Mouse (Mus musculus): Measurements from ENCODE around the gene Hsd11b2. TPM values are rescaled to one million over a fixed set of nuclear protein-coding genes. Genes with fewer than 3 reads are reported as not detected.
A peak's percentile ranks its signal among the peaks of the same experiment; 100 is the strongest.

Gene Hsd11b2
- polyA plus RNA-seq, 1 experiment from 2014 or later, result 2.5 TPM

DNA sequence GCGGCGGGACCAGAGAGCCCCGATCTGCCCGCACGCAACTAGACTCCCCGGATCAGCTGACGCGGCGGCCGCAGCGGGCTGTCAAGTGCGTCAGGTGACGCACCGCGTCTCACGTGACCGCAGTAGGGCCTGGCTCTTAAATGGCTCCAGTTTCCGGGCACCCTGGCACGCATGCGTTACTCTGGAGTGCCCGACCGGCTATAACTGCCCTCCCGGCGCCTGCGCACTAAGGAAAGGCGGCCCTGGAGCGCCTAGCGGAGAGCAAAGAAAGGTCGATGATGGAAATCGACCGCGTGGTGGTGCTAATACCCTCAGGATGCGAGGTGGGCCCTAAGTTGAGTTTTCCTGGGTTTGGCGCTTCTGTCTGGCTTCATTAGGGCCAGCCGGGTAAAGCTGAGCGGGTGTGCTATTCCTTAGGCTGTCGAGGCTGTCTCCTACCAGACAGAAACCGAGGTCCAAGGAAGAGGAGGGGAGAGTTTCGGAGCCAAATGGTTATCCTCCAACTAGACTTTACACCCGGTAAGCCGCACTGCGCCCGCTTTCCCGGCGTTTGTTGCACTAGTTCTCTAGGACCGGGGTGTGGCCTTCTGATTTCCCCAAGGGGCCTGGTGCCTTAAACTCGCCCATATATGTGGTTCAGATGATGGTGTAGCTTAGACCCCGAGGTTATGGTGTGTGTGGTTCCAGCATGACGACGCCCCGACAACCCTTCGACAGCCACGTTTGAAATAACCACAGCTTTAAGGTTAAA lies 47.6 kb downstream of the Hsd11b2 start, which contains the start of gene Atp6v0d1:
TSS of gene Atp6v0d1 (minus strand) at position 96 of the 751 bp plus-strand sequence.
- peak within 1 kb of the TSS; percentile 89 for H3K4me2 ChIP-seq
- no peaks in the 10 kb centered on the region for H3K9me3 ChIP-seq
- H3K27ac ChIP-seq, result peak within 1 kb of the TSS; percentile 70
- peak; percentile 99 for ATAC-seq (ENCODE audit: insufficient read depth, low FRiP score, low read depth)
- no peaks in the 10 kb centered on the region for H3K36me3 ChIP-seq
- H3K27me3 ChIP-seq (replicated peaks), result no peaks in the 10 kb centered on the region
- H3K4me1 ChIP-seq, result peaks cover 24% of the 10 kb centered on the region
- WGBS, result 3% methylated on average over 53 of the region's 53 CpGs
- H3K9ac ChIP-seq, result peak within 1 kb of the TSS; percentile 80
- peak within 1 kb of the TSS; percentile 85 for H3K4me3 ChIP-seq (replicated peaks)

GRCm38 (mm10) chr8:105566703-105567595 lies 48.4 kb downstream of the Hsd11b2 start:
- 22% methylated on average over 27 of the region's 27 CpGs for WGBS

DNA sequence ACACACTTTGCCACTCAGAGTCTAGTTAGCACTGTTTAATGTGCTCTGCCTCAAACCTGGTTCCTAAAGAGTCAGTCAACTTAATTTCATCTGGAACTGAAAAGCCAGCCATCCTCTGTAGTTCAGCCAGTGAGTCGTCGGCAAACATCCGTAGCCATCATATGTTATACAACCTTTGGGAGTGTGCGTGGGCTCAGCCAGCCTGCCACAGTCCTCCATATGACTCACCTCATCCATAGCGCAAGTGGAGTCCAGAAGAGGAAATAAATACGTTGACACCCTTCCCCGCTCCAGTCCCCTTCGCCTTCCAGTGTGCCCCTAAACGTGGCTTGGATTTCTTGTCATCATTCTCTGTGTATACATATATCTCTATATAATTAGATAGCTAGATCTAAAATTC lies 53.3 kb downstream of the Hsd11b2 start:
- H3K36me3 ChIP-seq, result no peaks in the 10 kb centered on the region
- no peak for ATAC-seq (ENCODE audit: insufficient read depth, low FRiP score, low read depth)
- H3K4me3 ChIP-seq (replicated peaks), result no peak overlapping the region
- no peak overlapping the region for H3K4me2 ChIP-seq
- no peaks in the 10 kb centered on the region for H3K27me3 ChIP-seq (replicated peaks)
- peaks cover 5% of the 10 kb centered on the region for H3K4me1 ChIP-seq
- H3K9me3 ChIP-seq, result no peaks in the 10 kb centered on the region
- no peak overlapping the region for H3K9ac ChIP-seq
- WGBS, result 83% methylated on average over 9 of the region's 9 CpGs
- no peak overlapping the region for H3K27ac ChIP-seq

More at GRCm38 (mm10) chr8:105566703-105567595, 48.4 kb downstream of the Hsd11b2 start:
- H3K4me1 ChIP-seq, result peaks cover 24% of the 10 kb centered on the region
- H3K4me2 ChIP-seq, result peak overlapping the region; percentile 89
- H3K9me3 ChIP-seq, result no peaks in the 10 kb centered on the region
- H3K27ac ChIP-seq, result no peak overlapping the region
- peak; percentile 7; the same call in 1 of the 2 replicates for ATAC-seq (ENCODE audit: insufficient read depth, low FRiP score, low read depth)
- no peaks in the 10 kb centered on the region for H3K27me3 ChIP-seq (replicated peaks)
- no peaks in the 10 kb centered on the region for H3K36me3 ChIP-seq
- H3K9ac ChIP-seq, result peak overlapping the region; percentile 23; the same call in 1 of the 2 replicates
- peak overlapping the region; percentile 85 for H3K4me3 ChIP-seq (replicated peaks)

- H3K27me3 ChIP-seq (replicated peaks), result no peaks in the 10 kb centered on the region
- H3K9ac ChIP-seq, result no peak overlapping the region
- H3K27ac ChIP-seq, result no peak overlapping the region
- no peak overlapping the region for H3K4me2 ChIP-seq
- H3K4me1 ChIP-seq, result no peaks in the 10 kb centered on the region
- ATAC-seq (ENCODE audit: insufficient read depth, low FRiP score, low read depth), result no peak
- no peaks in the 10 kb centered on the region for H3K9me3 ChIP-seq
- H3K36me3 ChIP-seq, result no peaks in the 10 kb centered on the region
- no peak overlapping the region for H3K4me3 ChIP-seq (replicated peaks)
These were observed 54.9 kb downstream of the Hsd11b2 start for GRCm38 (mm10) chr8:105573427-105573826.

Other genes with a start within 250 kb of the Hsd11b2 start
- 0.08 and 0.24 TPM in 2 replicates for gene Hsf4, start 249.0 kb upstream of the Hsd11b2 start, polyA plus RNA-seq (2015; fragmentation: Nextera tagmentation; extraction: Ambion mirVana)
- gene Nol3, start 242.6 kb upstream of the Hsd11b2 start, polyA plus RNA-seq (2015; fragmentation: Nextera tagmentation; extraction: Ambion mirVana), result 1.4 and 1.7 TPM in 2 replicates
- 9.1 and 10.7 TPM in 2 replicates for gene 4931428F04Rik, start 228.9 kb upstream of the Hsd11b2 start, polyA plus RNA-seq (2015; fragmentation: Nextera tagmentation; extraction: Ambion mirVana)
- 10.4 and 10.9 TPM in 2 replicates for gene Exoc3l, start 222.7 kb upstream of the Hsd11b2 start, polyA plus RNA-seq (2015; fragmentation: Nextera tagmentation; extraction: Ambion mirVana)
- gene E2f4, start 221.1 kb upstream of the Hsd11b2 start, polyA plus RNA-seq (2015; fragmentation: Nextera tagmentation; extraction: Ambion mirVana), result 80.4 and 83.1 TPM in 2 replicates
- gene Elmo3, start 213.2 kb upstream of the Hsd11b2 start, polyA plus RNA-seq (2015; fragmentation: Nextera tagmentation; extraction: Ambion mirVana), result 15.9 and 17.1 TPM in 2 replicates
- 2.3 and 2.5 TPM in 2 replicates for gene Lrrc29, start 192.5 kb upstream of the Hsd11b2 start, polyA plus RNA-seq (2015; fragmentation: Nextera tagmentation; extraction: Ambion mirVana)
- gene Tmem208, start 192.4 kb upstream of the Hsd11b2 start, polyA plus RNA-seq (2015; fragmentation: Nextera tagmentation; extraction: Ambion mirVana), result 131 and 132 TPM in 2 replicates
- 2.5 and 3.0 TPM in 2 replicates for gene Fhod1, start 170.8 kb upstream of the Hsd11b2 start, polyA plus RNA-seq (2015; fragmentation: Nextera tagmentation; extraction: Ambion mirVana)
- gene Slc9a5, start 169.9 kb upstream of the Hsd11b2 start, polyA plus RNA-seq (2015; fragmentation: Nextera tagmentation; extraction: Ambion mirVana), result 1.9 and 2.0 TPM in 2 replicates
- gene Plekhg4, start 145.5 kb upstream of the Hsd11b2 start, polyA plus RNA-seq (2015; fragmentation: Nextera tagmentation; extraction: Ambion mirVana), result 0.21 and 0.30 TPM in 2 replicates
- gene Kctd19, start 105.3 kb upstream of the Hsd11b2 start, polyA plus RNA-seq (2015; fragmentation: Nextera tagmentation; extraction: Ambion mirVana), result not detected in 2 replicates
- 0.09 TPM in 1 of 2 replicates, not detected in the other for gene Lrrc36, start 105.2 kb upstream of the Hsd11b2 start, polyA plus RNA-seq (2015; fragmentation: Nextera tagmentation; extraction: Ambion mirVana)
- gene Tppp3, start 47.2 kb upstream of the Hsd11b2 start, polyA plus RNA-seq (2015; fragmentation: Nextera tagmentation; extraction: Ambion mirVana), result 44.7 and 45.5 TPM in 2 replicates
- gene Zdhhc1, start 21.9 kb upstream of the Hsd11b2 start, polyA plus RNA-seq (2015; fragmentation: Nextera tagmentation; extraction: Ambion mirVana), result 32.2 and 34.7 TPM in 2 replicates
- 73.2 and 75.8 TPM in 2 replicates for gene Atp6v0d1, start 47.3 kb downstream of the Hsd11b2 start, polyA plus RNA-seq (2015; fragmentation: Nextera tagmentation; extraction: Ambion mirVana)
- 21.0 and 23.4 TPM in 2 replicates for gene Ripor1, start 86.5 kb downstream of the Hsd11b2 start, polyA plus RNA-seq (2015; fragmentation: Nextera tagmentation; extraction: Ambion mirVana)
- gene Ctcf, start 117.8 kb downstream of the Hsd11b2 start, polyA plus RNA-seq (2015; fragmentation: Nextera tagmentation; extraction: Ambion mirVana), result 109 and 112 TPM in 2 replicates
- 0.77 and 1.1 TPM in 2 replicates for gene Agrp, start 118.6 kb downstream of the Hsd11b2 start, polyA plus RNA-seq (2015; fragmentation: Nextera tagmentation; extraction: Ambion mirVana)
- gene Carmil2, start 167.5 kb downstream of the Hsd11b2 start, polyA plus RNA-seq (2015; fragmentation: Nextera tagmentation; extraction: Ambion mirVana), result 1.2 and 1.4 TPM in 2 replicates
- gene Acd, start 182.3 kb downstream of the Hsd11b2 start, polyA plus RNA-seq (2015; fragmentation: Nextera tagmentation; extraction: Ambion mirVana), result 45.0 and 52.8 TPM in 2 replicates
- gene Pard6a, start 182.4 kb downstream of the Hsd11b2 start, polyA plus RNA-seq (2015; fragmentation: Nextera tagmentation; extraction: Ambion mirVana), result 14.9 and 15.0 TPM in 2 replicates
- gene 4933405L10Rik, start 188.9 kb downstream of the Hsd11b2 start, polyA plus RNA-seq (2015; fragmentation: Nextera tagmentation; extraction: Ambion mirVana), result 0.19 TPM in 1 of 2 replicates, not detected in the other
- gene Enkd1, start 189.5 kb downstream of the Hsd11b2 start, polyA plus RNA-seq (2015; fragmentation: Nextera tagmentation; extraction: Ambion mirVana), result 18.0 and 18.1 TPM in 2 replicates
- gene Gfod2, start 239.9 kb downstream of the Hsd11b2 start, polyA plus RNA-seq (2015; fragmentation: Nextera tagmentation; extraction: Ambion mirVana), result 16.0 and 16.2 TPM in 2 replicates

Data from stomach, embryonic 15.5 days (tissue).